Mouse (Mus musculus) macrophage (primary cell): ENCODE results near the gene Hmg20b. TPM values are rescaled to one million over a fixed set of nuclear protein-coding genes. Genes with fewer than 3 reads are reported as not detected.

Source experiments
- H3K27ac ChIP-seq: fragments of 350-480 bp; formaldehyde crosslinking; 2 replicates; pipeline ENCODE4 v1.9.0; 2021
- H3K36me3 ChIP-seq: fragments of 350-480 bp; formaldehyde crosslinking; 2 replicates; pipeline ENCODE4 v1.9.0; 2021; ENCODE audit errors: inconsistent target
- H3K4me3 ChIP-seq: fragments of 350-480 bp; formaldehyde crosslinking; 2 replicates; pipeline ENCODE4 v1.9.0; 2021; ENCODE audit errors: inconsistent target
- H3K79me2 ChIP-seq: fragments of 350-480 bp; formaldehyde crosslinking; 2 replicates; pipeline ENCODE4 v1.9.0; 2021; ENCODE audit errors: inconsistent target
- WGBS: methylation state at CpG from one replicate; pipeline ENCODE4 v1.1.7; 2026; ENCODE audit warnings: inconsistent platforms; ENCODE audit not compliant: missing documents; 5-methylcytosine and 5-hydroxymethylcytosine counted together
- polyA plus RNA-seq: library from polyadenylated mRNA; stranded (reverse); fragments of 250-400 nt; gene quantifications from 3 replicates; pipeline ENCODE4 v1.2.4, GENCODE M21; 2018; ENCODE audit warnings: inconsistent platforms

Gene Hmg20b
- polyA plus RNA-seq, 1 experiment from 2014 or later = 42.5 TPM

DNA sequence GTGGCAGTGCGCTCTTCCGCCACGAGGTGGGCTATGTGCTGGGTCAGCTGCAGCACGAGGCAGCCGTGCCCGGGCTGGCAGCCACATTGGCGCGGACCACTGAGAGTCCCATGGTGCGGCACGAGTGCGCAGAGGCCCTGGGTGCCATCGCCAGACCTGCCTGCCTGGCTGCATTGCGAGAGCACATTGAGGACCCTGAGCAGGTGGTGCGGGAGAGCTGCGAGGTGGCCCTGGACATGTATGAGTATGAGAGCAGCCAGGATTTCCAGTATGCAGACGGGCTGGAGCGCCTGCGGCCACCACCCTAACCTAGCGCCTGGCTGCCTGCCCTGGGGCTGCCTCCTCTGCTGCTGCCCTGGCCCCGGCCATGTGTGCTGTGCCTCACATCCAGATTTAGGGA is 37.4 kb upstream of the Hmg20b start:
- H3K36me3 ChIP-seq = peaks cover 22% of the 10 kb centered on the region; the same call in 1 of the 2 replicates
- WGBS = 95% methylated on average over 19 of the region's 20 CpGs
- peaks cover 32% of the 10 kb centered on the region for H3K79me2 ChIP-seq
- no peak overlapping the region for H3K27ac ChIP-seq
- no peak overlapping the region for H3K4me3 ChIP-seq

DNA sequence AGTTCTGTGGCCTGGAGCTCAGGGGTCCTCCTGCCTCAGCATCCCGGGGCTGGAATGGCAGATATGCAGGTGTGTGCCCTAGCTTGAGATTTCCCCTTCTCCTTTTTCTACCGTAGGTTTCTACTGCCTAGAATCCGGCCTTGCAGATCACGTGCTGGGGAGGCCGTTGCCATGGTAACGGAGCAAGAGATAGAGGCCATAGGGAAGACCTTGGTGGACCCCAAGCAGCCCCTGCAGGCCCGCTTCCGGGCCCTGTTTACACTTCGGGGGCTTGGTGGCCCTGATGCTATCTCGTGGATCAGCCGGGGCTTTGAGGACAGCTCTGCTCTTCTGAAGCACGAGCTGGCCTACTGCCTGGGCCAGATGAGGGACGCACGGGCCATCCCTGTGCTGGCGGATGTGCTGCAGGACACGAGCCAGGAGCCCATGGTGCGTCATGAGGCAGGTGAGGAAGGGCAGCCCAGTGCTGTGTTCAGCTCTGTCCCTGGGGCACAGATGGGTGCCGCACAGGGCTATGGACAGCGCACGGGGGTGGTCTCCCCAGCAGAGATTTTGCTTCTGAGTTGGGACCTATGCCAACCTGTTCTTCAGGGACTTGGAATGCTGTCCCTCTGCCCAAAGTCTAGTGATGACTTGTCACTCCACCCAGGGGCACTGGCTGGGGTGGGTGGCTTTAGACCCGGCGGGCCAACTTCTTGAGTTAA is 35.5 kb upstream of the Hmg20b start:
- 86% methylated on average over 22 of the region's 22 CpGs for WGBS
- no peak overlapping the region for H3K27ac ChIP-seq
- peaks cover 22% of the 10 kb centered on the region; the same call in 1 of the 2 replicates for H3K36me3 ChIP-seq
- peaks cover 32% of the 10 kb centered on the region for H3K79me2 ChIP-seq
- H3K4me3 ChIP-seq = peak overlapping the region; percentile 100; the same call in 1 of the 2 replicates

DNA sequence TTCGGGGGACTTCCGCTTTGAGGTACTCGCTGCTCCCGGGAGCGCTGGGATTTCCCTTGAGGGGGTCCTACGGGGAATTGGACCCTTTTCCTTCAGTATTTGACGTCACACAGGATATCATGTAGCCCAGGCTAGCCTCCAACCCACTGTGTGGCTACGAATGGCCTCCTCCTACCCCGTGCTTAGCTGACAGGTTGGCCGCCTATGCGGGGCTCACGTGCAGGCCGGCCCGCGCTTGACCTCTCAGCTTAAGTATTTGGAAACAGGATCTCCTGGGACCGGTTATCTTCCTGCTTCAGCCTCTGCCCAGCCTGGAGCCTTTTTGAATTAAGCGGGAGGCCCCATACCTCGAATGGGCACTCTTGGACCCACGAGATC is 34.3 kb upstream of the Hmg20b start:
- Histone ChIP-seq H3K79me2 (peaks cover 32% of the 10 kb centered on the region), H3K27ac (peak overlapping the region; percentile 89), H3K36me3 (peaks cover 22% of the 10 kb centered on the region; the same call in 1 of the 2 replicates), H3K4me3 (peak overlapping the region; percentile 100)
- WGBS = 0% methylated on average over 19 of the region's 19 CpGs

DNA sequence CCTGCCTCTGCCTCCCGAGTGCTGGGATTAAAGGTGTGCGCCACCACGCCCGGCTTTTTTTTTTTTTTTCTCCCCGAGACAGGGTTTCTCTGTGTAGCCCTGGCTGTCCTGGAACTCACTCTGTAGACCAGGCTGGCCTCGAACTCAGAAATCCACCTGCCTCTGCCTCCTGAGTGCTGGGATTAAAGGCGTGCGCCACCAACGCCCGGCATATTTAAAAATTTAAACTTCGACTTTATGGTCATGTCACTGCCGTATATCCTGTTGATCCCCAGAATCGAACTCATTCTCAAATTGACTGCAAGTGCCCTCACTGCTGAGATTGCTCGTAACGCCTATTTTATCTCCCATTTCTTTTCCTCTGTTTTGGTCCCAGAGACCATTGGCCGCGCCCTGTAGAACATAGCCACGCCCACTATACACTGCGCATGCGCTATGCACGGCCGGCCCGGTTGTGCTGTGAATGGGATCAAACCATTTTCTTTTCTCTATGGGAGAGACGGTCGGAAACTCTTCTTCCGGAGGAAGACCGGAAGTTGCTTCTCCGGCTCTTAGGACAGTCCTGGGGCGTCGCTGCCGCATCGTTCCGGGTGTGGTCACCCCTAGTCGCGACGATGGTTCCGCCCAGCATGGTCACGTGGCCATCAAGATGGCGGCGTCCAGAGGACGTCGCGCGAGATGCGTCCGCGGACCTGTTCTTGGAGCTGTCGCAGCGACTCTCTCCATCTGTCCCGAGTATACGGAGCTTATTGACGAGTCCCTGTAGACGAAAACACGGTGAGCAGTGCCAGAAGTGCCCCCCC is 33.7 kb upstream of the Hmg20b start, which contains the start of the genes Dohh and Gm48551:
Gene Dohh, plus strand, starts transcription at position 627 of the 803 bp plus-strand sequence.
Gene Gm48551, plus strand, starts transcription at position 665 of the 803 bp plus-strand sequence.
- Histone ChIP-seq H3K27ac (peak within 1 kb of the TSS; percentile 89), H3K36me3 (peaks cover 22% of the 10 kb centered on the region; the same call in 1 of the 2 replicates), H3K4me3 (peak within 1 kb of the TSS; percentile 100), H3K79me2 (peaks cover 32% of the 10 kb centered on the region)
- 5% methylated on average over 48 of the region's 54 CpGs for WGBS

DNA sequence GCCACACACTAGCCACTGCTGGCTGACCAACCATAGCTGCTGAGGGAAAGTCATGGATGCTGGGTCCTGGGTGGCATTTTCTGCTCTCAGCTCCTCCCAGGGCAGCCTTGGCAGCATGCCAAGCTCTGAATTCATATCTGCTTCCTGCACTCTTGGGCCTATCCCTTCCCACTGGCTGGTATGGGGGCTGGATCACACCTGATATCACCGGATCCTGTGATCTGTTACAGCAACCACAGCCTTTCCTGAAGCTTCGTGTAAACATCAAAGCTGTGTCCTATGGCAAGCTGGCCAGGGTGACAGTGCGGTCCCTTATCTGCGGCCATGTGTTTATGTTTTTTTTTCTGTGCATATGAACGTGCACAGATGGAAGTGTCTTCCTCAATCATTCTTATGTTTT is 31.8 kb upstream of the Hmg20b start:
- Histone ChIP-seq H3K4me3 (no peak overlapping the region), H3K36me3 (peaks cover 11% of the 10 kb centered on the region; the same call in 1 of the 2 replicates), H3K79me2 (peaks cover 38% of the 10 kb centered on the region), H3K27ac (no peak overlapping the region)
- WGBS = 38% methylated on average over 5 of the region's 5 CpGs

DNA sequence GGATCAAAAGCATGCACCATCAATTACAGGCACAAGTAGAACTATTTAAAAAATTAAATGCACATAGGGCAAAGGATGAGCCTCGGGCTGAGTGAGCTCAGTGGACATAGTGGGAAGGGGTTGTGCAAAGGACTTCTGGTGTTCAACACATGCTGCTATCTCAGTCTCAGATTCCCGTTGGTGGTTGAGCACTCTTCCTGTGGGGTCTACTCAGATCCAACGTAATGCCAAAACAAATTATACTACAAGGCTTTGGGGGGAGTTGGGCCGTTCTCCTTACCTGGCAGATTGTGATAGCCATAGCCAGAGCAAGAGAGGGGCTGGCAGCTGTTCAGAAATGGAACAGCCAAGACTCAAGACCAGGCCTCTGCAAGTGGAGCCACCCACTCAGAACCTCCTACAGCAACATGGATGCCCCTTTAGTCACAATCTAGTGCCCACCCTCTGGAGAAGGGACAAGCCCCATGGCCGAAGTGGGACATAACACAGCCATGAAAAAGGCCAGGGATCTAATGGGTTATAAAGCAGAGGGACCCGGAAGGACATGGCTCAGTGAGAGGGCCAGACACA is 29.6 kb upstream of the Hmg20b start:
- peaks cover 3% of the 10 kb centered on the region; the same call in 1 of the 2 replicates for H3K36me3 ChIP-seq
- no peak overlapping the region for H3K4me3 ChIP-seq
- H3K27ac ChIP-seq = no peak overlapping the region
- H3K79me2 ChIP-seq = peaks cover 38% of the 10 kb centered on the region
- WGBS = 83% methylated on average over 6 of the region's 6 CpGs

DNA sequence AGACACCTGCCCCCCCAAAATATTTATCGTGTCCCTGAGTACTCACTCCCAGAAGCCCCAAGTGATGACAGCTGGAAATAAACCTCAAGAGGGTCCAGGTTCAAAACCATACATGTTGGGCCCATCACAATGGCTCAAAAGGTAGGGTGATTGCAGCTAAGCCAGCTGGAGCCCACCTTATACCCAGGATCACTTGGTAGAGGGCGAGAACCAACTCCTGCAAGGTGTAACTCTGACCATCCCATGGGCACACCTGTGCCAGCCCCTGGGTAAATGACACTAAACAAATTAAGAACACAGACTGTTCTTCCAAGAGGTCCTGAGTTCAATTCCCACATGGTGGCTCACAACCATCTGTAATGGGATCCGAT is 28.9 kb upstream of the Hmg20b start:
- H3K27ac ChIP-seq = peak overlapping the region; percentile 69
- peaks cover 39% of the 10 kb centered on the region for H3K79me2 ChIP-seq
- peaks cover 6% of the 10 kb centered on the region for H3K36me3 ChIP-seq
- H3K4me3 ChIP-seq = peak overlapping the region; percentile 54
- WGBS = 53% methylated on average over 3 of the region's 3 CpGs

DNA sequence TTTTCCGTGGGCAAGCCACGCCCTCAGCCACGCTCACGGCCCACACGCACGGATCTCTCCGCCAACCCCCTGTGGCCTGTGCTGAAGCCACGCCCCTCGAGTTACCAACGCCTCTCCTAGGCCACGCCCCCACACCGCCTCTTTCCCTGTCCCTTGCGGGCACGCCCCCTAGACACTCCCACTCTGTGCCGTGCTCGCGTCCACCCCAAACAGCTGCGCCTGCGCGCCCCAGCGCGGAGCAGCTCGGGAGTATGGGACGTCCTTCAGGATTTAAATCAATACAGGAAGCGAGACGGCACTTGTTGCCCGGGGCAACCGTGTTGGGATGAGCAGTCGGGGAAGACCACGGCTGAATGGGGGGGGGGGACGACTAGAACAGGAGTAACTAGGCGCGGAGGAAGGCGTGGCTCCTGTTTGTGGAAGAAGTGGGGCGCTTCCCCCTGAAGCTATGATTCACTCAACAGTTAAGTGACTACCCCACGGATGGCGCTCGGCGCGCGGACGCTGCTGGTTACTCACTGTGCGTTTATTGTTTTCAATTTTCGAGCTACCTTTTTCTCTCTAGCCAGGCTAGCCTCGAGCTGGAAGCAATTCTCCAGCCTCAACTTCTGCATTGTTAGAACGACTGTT is 28.4 kb upstream of the Hmg20b start:
- Histone ChIP-seq H3K27ac (peak overlapping the region; percentile 69), H3K79me2 (peaks cover 44% of the 10 kb centered on the region), H3K4me3 (peak overlapping the region; percentile 54), H3K36me3 (peaks cover 11% of the 10 kb centered on the region)
- WGBS = 1% methylated on average over 38 of the region's 46 CpGs

DNA sequence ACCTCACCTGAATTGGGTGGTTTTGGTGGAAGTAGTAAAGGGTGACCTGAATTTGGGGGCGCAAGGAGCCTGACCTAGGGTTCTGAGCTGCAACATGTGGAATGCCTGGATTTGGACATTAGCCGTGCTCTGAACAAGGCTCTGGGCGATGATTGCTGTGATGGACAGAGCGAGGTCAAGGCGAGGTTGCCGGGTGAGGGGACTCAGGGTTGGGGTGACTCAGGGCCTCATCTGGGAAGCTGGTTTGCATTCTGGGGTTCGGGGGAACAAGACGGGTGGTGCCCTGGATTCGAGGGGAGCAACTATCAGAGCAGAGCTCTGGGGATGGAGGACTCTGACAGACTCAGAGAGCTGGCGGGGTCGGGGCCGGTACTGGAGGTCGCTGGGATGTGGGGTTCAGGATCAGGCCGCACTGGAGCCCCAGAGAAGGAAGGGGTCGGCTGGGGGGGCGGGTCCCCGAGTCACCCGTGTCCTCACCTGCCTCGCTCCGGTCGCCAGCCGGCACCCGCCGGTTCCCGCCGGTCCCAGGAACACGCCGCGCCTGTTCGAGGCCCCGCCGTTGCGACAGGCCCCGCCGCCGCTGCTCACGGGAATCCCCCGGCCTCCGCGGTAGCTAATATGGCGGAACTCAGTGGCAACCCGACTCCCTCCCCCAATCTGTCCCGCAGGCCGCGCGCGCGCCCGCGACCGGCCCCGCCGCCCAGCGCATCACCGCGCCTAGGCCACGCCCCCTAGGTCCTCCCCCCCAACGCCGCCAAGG is 27.7 kb upstream of the Hmg20b start, which contains the start of gene Fzr1:
Gene Fzr1, minus strand, starts transcription at position 724 of the 760 bp plus-strand sequence.
- Histone ChIP-seq H3K27ac (peak within 1 kb of the TSS; percentile 69), H3K36me3 (peaks cover 16% of the 10 kb centered on the region), H3K79me2 (peaks cover 51% of the 10 kb centered on the region), H3K4me3 (peak within 1 kb of the TSS; percentile 82)
- under 1% methylated on average over 54 of the region's 59 CpGs for WGBS

DNA sequence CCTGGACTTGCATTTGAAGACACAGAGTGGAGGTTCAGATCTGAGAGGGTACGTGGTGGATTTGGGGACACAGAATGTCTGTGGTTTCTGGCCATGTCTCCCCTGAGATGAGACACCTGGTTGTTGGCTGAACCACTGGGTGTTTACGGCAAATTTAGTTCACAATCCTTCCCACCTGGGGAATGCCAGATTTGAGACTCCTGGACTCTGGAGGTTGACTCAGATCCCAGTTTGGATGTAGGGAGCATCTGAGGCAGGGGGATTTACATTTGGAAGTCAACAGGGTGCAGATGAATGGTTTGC is 27.0 kb upstream of the Hmg20b start:
- Histone ChIP-seq H3K36me3 (peaks cover 21% of the 10 kb centered on the region), H3K79me2 (peaks cover 58% of the 10 kb centered on the region), H3K27ac (peak overlapping the region; percentile 64), H3K4me3 (peak overlapping the region; percentile 82)
- 75% methylated on average over 2 of the region's 2 CpGs for WGBS

DNA sequence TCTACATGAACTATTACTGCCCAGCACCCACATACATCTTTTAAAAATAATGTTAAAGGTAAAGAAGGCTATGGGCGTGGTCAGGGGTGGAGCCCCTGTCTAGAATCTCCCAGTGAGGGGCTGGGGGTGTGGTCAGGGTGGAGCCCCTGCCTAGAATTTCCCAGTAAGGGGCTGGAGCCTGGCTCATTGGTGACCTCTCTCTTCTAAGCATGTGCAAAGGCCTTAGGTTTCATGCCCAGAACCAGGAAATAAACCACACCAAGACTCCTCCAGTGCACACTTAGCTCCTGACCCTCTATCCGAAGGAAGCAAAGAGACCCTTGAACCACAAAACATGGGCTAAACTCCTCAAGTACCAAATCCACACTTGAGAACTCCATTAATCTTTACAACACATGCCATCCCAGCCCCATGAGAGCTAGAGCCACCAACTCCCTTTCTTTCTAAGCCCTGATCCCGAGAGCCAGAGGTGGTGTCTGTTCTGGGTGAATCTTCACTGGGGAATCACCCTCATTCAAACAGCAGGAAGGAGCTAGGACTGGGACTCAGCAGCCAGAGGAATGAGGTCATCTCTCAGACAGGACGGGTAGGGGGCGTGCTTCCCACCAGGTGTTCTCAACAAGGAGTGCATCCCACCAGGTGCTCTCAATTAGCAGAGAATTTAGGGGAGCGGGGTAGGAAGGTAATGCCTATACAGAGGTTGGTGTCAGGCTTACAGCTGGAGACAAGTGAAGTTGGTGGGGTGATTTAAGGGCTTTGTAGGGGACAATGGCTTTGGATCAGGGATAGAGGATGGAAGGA is 26.5 kb upstream of the Hmg20b start:
- WGBS = 53% methylated on average over 6 of the region's 6 CpGs
- Histone ChIP-seq H3K36me3 (peaks cover 23% of the 10 kb centered on the region), H3K79me2 (peaks cover 63% of the 10 kb centered on the region), H3K4me3 (peak overlapping the region; percentile 82), H3K27ac (0 out of 2 replicates have a peak overlapping the region, but pooled peaks have one; percentile 64)

DNA sequence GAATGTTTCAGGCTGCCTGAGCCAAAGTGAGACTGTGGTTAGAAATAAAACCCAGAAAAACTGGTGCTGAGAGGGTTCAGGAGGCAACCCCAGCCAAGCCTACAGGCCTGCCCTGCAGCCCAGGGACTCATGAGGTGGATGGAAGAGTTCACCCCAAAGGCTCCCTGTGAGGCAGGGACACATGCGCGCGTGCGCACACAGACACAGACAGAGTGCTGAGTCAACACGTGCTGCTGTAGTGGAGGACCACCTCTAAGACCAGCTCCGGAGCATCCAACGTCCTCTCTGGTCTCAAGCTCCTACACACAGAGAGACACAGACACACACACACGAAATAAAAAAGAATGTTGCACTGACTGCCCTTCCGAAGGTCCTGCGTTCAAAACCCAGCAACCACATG is 25.0 kb upstream of the Hmg20b start:
- 94% methylated on average over 10 of the region's 10 CpGs for WGBS
- Histone ChIP-seq H3K79me2 (peaks cover 67% of the 10 kb centered on the region), H3K27ac (no peak overlapping the region), H3K36me3 (peaks cover 35% of the 10 kb centered on the region), H3K4me3 (no peak overlapping the region)

DNA sequence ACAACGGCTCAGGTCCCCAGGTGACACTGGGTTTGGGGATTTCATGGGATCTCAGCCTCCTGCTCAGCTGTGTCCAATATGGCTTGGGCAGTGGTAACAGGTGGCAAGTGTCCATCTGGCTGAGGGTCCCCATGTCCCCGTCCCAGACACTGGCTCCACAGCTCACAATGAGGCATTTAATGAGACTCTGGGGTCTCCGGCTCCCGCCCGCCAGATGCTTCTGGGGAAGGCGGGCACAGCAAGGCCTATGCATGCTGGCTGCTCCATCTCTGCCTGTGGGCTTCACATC is 16.9 kb upstream of the Hmg20b start:
- H3K79me2 ChIP-seq = peaks cover 24% of the 10 kb centered on the region
- no peak overlapping the region for H3K4me3 ChIP-seq
- peaks cover 61% of the 10 kb centered on the region for H3K36me3 ChIP-seq
- 0 out of 2 replicates have a peak overlapping the region, but pooled peaks have one; percentile 36 for H3K27ac ChIP-seq
- WGBS = 93% methylated on average over 5 of the region's 6 CpGs
